Mouse (Mus musculus) bone marrow macrophage, adult 2 months (primary cell): ENCODE data around the gene Eef1a1.

ENCODE experiments used
- CTCF ChIP-seq: IDR thresholded peaks from 2 replicates; pipeline ENCODE4 v1.5.1; 2012; ENCODE audit warnings: low read depth, mild to moderate bottlenecking, low read length, moderate library complexity
- POLR2A ChIP-seq: IDR thresholded peaks from 2 replicates; pipeline ENCODE4 v1.6.1; 2012; ENCODE audit warnings: mild to moderate bottlenecking, low read depth, low read length, borderline replicate concordance

GRCm38 (mm10) chr9:78504679-78505078 lies 15.7 kb upstream of the Eef1a1 start:
- TF ChIP-seq CTCF (no peak), POLR2A (no peak)
